Mouse (Mus musculus) large intestine, adult 2 months (tissue): Measurements from ENCODE around the gene Abcg4. TPM values are rescaled to one million over a fixed set of nuclear protein-coding genes. Genes with fewer than 3 reads are reported as not detected.

Experiments used
- DNase-seq: peaks from one replicate; pipeline ENCODE4 v3.0.0-alpha.2; 2012; ENCODE audit warnings: low read depth, low spot score
- WGBS: fragments of 180-500 bp; shearing (Covaris S2); methylation state at CpG from one replicate; pipeline ENCODE4 v1.1.7; 2018; 5-methylcytosine and 5-hydroxymethylcytosine counted together
- polyA plus RNA-seq: library from polyadenylated mRNA; depleted of rRNA; stranded (reverse); fragments of >200 nt; gene quantifications from 2 replicates; pipeline ENCODE4 v1.2.3, GENCODE M21; 2012

Abcg4 gene
- polyA plus RNA-seq, 1 experiment: 2.1 TPM

GRCm38 (mm10) chr9:44287401-44288075 lies 877 bp downstream of the Abcg4 start:
- 4% methylated on average over 47 of the region's 47 CpGs for WGBS
- DNase-seq: no peak

GRCm38 (mm10) chr9:44287003-44287400 lies 1.4 kb downstream of the Abcg4 start:
- DNase-seq: no peak
- 26% methylated on average over 11 of the region's 11 CpGs for WGBS

- WGBS: 11% methylated on average over 6 of the region's 6 CpGs
- DNase-seq: no peak
Measured at GRCm38 (mm10) chr9:44286256-44286850, 2.1 kb downstream of the Abcg4 start.

- no peak for DNase-seq
- 58% methylated on average over 5 of the region's 5 CpGs for WGBS
Measured at GRCm38 (mm10) chr9:44283183-44283582, 5.2 kb downstream of the Abcg4 start.

GRCm38 (mm10) chr9:44269973-44270372 lies 18.4 kb downstream of the Abcg4 start:
- 63% methylated on average over 4 of the region's 4 CpGs for WGBS
- DNase-seq: no peak

- 90% methylated on average over 3 of the region's 3 CpGs for WGBS
- no peak for DNase-seq
Measured at GRCm38 (mm10) chr9:44269077-44269476, 19.3 kb downstream of the Abcg4 start.

- DNase-seq: peak; percentile 61
- 23% methylated on average over 6 of the region's 6 CpGs for WGBS
Measured at GRCm38 (mm10) chr9:44268432-44268831, 20.0 kb downstream of the Abcg4 start, which contains the start of gene Nlrx1. Gene Nlrx1 (minus strand): TSS chr9:44268599.

- WGBS: 3% methylated on average over 28 of the region's 28 CpGs
- DNase-seq: peak; percentile 65
Measured at GRCm38 (mm10) chr9:44268027-44268360, 20.4 kb downstream of the Abcg4 start.

- DNase-seq: no peak
- 5% methylated on average over 23 of the region's 23 CpGs for WGBS
Measured at GRCm38 (mm10) chr9:44267319-44268026, 20.9 kb downstream of the Abcg4 start.

- DNase-seq: no peak
- WGBS: 53% methylated on average over 8 of the region's 8 CpGs
Measured at GRCm38 (mm10) chr9:44266478-44267226, 21.8 kb downstream of the Abcg4 start.

- DNase-seq: no peak
- WGBS: 70% methylated on average over 14 of the region's 14 CpGs
Measured at GRCm38 (mm10) chr9:44261388-44261787, 27.0 kb downstream of the Abcg4 start.

- DNase-seq: no peak
- 84% methylated on average over 10 of the region's 10 CpGs for WGBS
Measured at GRCm38 (mm10) chr9:44259014-44259413, 29.4 kb downstream of the Abcg4 start.

- no peak for DNase-seq
Measured at GRCm38 (mm10) chr9:44256213-44256612, 32.2 kb downstream of the Abcg4 start.

GRCm38 (mm10) chr9:44255136-44255521 lies 33.3 kb downstream of the Abcg4 start:
- no peak for DNase-seq
- WGBS: 90% methylated on average over 6 of the region's 6 CpGs

More at GRCm38 (mm10) chr9:44256213-44256612, 32.2 kb downstream of the Abcg4 start:
- WGBS: 74% methylated on average over 8 of the region's 8 CpGs

GRCm38 (mm10) chr9:44254508-44255135 lies 33.8 kb downstream of the Abcg4 start:
- WGBS: 57% methylated on average over 5 of the region's 5 CpGs
- DNase-seq: no peak

- no peak for DNase-seq
- 88% methylated on average over 6 of the region's 6 CpGs for WGBS
Measured at GRCm38 (mm10) chr9:44253441-44253840, 35.0 kb downstream of the Abcg4 start.

GRCm38 (mm10) chr9:44251314-44251713 lies 37.1 kb downstream of the Abcg4 start, which contains the start of gene Pdzd3:
Gene Pdzd3 (minus strand): TSS chr9:44251471.
- DNase-seq: no peak
- 46% methylated on average over 10 of the region's 10 CpGs for WGBS

- 65% methylated on average over 4 of the region's 4 CpGs for WGBS
- no peak for DNase-seq
Measured at GRCm38 (mm10) chr9:44250445-44250844, 38.0 kb downstream of the Abcg4 start.
